Mouse (Mus musculus) liver, postnatal 0 days (tissue): Measurements from ENCODE around the gene Helq. TPM values are rescaled to one million over a fixed set of nuclear protein-coding genes. Genes with fewer than 3 reads are reported as not detected.

Experiments
- ATAC-seq: fragments of 200-750 bp; cut with Nextera tagmentation; 2 replicates; pipeline ENCODE4 v1.8.0; 2017; ENCODE audit warnings: mild to moderate bottlenecking, moderate library complexity
- DNase-seq: peaks from one replicate; pipeline ENCODE4 v3.0.0-alpha.2; 2016
- H3K27ac ChIP-seq: fragments of 300-500 bp; sonication (generic); 2 replicates; pipeline ENCODE4 v1.5.1; 2014; ENCODE audit warnings: antibody characterized with exemption, moderate library complexity, mild to moderate bottlenecking, low read depth
- H3K27me3 ChIP-seq: fragments of 300-500 bp; sonication (generic); 2 replicates; pipeline ENCODE4 v1.6.1; 2014; ENCODE audit warnings: low read length, control low read depth, mixed read lengths; ENCODE audit not compliant: insufficient read depth
- H3K36me3 ChIP-seq: fragments of 300-500 bp; sonication (generic); replicated peaks from 2 replicates; pipeline ENCODE4 v1.6.1; 2014; ENCODE audit warnings: mild to moderate bottlenecking, control low read depth, low read length, moderate library complexity, mixed read lengths; ENCODE audit not compliant: insufficient read depth
- H3K4me1 ChIP-seq: fragments of 300-500 bp; sonication (generic); 2 replicates; pipeline ENCODE4 v1.6.1; 2014; ENCODE audit warnings: antibody characterized with exemption, mild to moderate bottlenecking, control low read depth; ENCODE audit not compliant: insufficient read depth
- H3K4me2 ChIP-seq: fragments of 300-500 bp; sonication (generic); 2 replicates; pipeline ENCODE4 v1.6.1; 2014; ENCODE audit warnings: low read depth, mild to moderate bottlenecking, low read length, moderate library complexity, mixed read lengths
- H3K4me3 ChIP-seq: fragments of 300-500 bp; sonication (generic); 2 replicates; pipeline ENCODE4 v1.5.1; 2014; ENCODE audit warnings: low read depth, low read length
- H3K9ac ChIP-seq: fragments of 300-500 bp; sonication (generic); replicated peaks from 2 replicates; pipeline ENCODE4 v1.6.1; 2014; ENCODE audit warnings: mild to moderate bottlenecking, moderate library complexity
- H3K9me3 ChIP-seq: fragments of 300-500 bp; sonication (generic); 2 replicates; pipeline ENCODE4 v1.6.1; 2016; ENCODE audit warnings: mild to moderate bottlenecking, control low read depth, low read length, mixed read lengths
- CTCF ChIP-seq: sonication (generic); IDR thresholded peaks from 2 replicates; pipeline ENCODE4 v1.5.1; 2016; ENCODE audit warnings: antibody characterized with exemption, low read depth
- EP300 ChIP-seq: IDR thresholded peaks from 2 replicates; pipeline ENCODE4 v1.6.1; 2016; ENCODE audit warnings: antibody characterized with exemption, low read depth, mild to moderate bottlenecking
- WGBS: fragments of 180-500 bp; shearing (Covaris S2); extraction: QIAGEN DNeasy Blood & Tissue Kit; methylation state at CpG from one replicate; pipeline ENCODE4 v1.1.7; 2014; ENCODE audit not compliant: insufficient replicate concordance; 5-methylcytosine and 5-hydroxymethylcytosine counted together
- polyA plus RNA-seq: library from polyadenylated mRNA; unstranded; fragments of >200 nt; fragmentation: Nextera tagmentation; extraction: Ambion mirVana; gene quantifications from 2 replicates; pipeline ENCODE4 v1.2.1, GENCODE M21; 2015

Gene Helq
- polyA plus RNA-seq, 1 experiment from 2014 or later: 5.6 TPM

DNA sequence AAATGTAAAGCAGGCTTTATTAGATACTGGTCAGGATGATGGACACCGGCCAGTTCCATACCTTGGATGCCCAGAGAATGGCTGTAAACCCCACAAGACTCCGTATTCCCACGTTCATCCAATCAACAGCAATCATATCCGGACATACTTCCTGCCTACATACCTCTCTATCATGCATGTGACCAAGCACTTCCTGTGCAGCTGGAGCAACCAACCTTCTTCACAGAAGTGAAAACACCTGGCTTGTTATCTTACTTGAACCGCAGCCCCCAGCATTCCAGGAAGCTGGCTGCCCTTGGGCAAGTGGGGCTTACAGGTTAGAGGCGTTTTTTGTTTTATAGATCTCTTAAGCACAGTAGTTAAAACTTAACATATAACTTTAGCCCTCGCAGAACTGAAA is 24.4 kb upstream of the Helq start:
- H3K27me3 ChIP-seq: no peaks in the 10 kb centered on the region
- no peak overlapping the region for H3K9ac ChIP-seq
- ATAC-seq (no peak), DNase-seq (no peak)
- 0 out of 2 replicates have a peak, but pooled peaks cover 6% of the 10 kb centered on the region for H3K4me1 ChIP-seq
- no peak overlapping the region for H3K4me3 ChIP-seq
- H3K27ac ChIP-seq: no peak overlapping the region
- H3K4me2 ChIP-seq: no peak overlapping the region
- H3K9me3 ChIP-seq: no peaks in the 10 kb centered on the region
- no peak for TF ChIP-seq CTCF
- no peak for TF ChIP-seq EP300
- H3K36me3 ChIP-seq: no peaks in the 10 kb centered on the region
- WGBS: 67% methylated on average over 7 of the region's 7 CpGs

DNA sequence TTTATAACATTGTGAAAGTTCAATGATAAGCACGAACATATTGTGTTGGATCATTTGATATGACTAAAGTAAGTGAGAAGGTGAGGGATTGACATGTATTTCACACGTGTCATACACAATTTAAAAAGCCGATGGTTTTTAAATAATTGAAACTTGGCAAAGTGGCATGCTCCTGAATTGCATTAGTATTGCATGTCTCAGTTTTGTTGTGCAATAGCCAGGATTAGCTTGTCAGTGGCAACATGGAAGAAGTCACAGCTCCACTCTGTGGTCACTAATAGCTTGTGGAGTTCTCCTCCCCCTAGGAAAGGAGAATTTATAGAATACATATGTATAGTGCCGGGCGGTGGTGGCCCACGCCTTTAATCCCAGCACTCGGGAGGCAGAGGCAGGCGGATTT is 23.0 kb upstream of the Helq start:
- Histone ChIP-seq H3K9ac (no peak overlapping the region), H3K9me3 (no peaks in the 10 kb centered on the region), H3K4me3 (peak overlapping the region; percentile 94), H3K4me1 (0 out of 2 replicates have a peak, but pooled peaks cover 6% of the 10 kb centered on the region), H3K36me3 (peaks cover 8% of the 10 kb centered on the region), H3K27ac (no peak overlapping the region; the same call in 1 of the 2 replicates), H3K4me2 (peak overlapping the region; percentile 100), H3K27me3 (no peaks in the 10 kb centered on the region)
- 58% methylated on average over 8 of the region's 8 CpGs for WGBS
- DNase-seq (no peak), ATAC-seq (peak; percentile 45)
- no peak for TF ChIP-seq EP300
- peak; percentile 35 for TF ChIP-seq CTCF

- peak within 1 kb of the TSS; percentile 100 for H3K4me2 ChIP-seq
- H3K27me3 ChIP-seq: no peaks in the 10 kb centered on the region
- DNase-seq (peak; percentile 94), ATAC-seq (peak; percentile 97)
- H3K27ac ChIP-seq: peak within 1 kb of the TSS; percentile 81
- under 1% methylated on average over 62 of the region's 63 CpGs for WGBS
- H3K9ac ChIP-seq: peak within 1 kb of the TSS; percentile 97
- no peaks in the 10 kb centered on the region for H3K9me3 ChIP-seq
- H3K36me3 ChIP-seq: peaks cover 10% of the 10 kb centered on the region
- 0 out of 2 replicates have a peak, but pooled peaks cover 6% of the 10 kb centered on the region for H3K4me1 ChIP-seq
- TF ChIP-seq CTCF (peak; percentile 1; the same call in 1 of the 2 replicates), EP300 (no peak)
- peak within 1 kb of the TSS; percentile 94 for H3K4me3 ChIP-seq
Measured at GRCm38 (mm10) chr5:100820483-100821184, 22.2 kb upstream of the Helq start, which contains the start of gene Abraxas1. Abraxas1 (minus strand) TSS chr5:100820965.

DNA sequence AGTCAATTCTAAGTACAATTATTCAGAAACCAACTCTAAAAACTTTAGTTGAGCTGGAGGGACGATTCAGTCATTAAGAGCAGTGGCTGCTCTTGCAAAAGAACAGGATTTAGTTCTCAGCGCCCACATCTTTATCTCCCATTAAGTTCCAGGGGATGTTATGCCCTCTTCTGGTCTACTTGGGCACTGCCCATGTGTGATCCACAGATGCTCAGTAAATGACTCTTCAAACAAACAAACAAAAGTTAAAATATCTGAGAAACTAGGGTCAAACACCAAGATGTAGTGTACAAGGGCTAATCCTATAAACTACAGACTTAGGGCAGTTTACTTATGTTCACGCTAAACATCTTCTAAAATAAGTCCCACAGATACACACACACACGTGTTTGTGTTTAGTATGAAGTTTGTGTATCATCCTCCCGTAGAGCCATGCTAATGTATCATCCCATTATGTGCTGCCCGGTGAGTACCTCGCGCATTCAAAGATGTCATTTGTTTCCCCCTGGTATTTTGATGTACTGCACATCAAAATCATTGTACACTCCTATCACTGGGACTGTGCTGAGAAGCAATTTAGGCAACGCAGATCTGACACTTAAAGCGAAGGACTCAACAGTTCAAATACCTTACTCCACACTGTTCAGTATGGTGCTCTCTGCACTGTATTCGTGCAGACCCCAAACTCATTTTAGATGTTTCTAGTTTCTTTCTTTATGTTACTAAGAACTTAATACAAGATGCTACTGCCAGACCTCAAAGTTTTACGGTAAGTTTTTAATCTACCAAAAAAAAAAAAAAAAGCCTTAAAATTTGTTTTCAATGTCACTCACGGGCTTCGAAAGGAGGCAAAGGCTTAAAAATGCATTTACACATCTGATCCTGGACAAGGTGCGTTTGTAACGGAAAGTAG is 21.4 kb upstream of the Helq start:
- Histone ChIP-seq H3K9me3 (no peaks in the 10 kb centered on the region), H3K36me3 (peaks cover 13% of the 10 kb centered on the region), H3K27me3 (no peaks in the 10 kb centered on the region), H3K4me2 (peak overlapping the region; percentile 100), H3K4me1 (0 out of 2 replicates have a peak, but pooled peaks cover 6% of the 10 kb centered on the region), H3K9ac (peak overlapping the region; percentile 97), H3K27ac (peak overlapping the region; percentile 81), H3K4me3 (peak overlapping the region; percentile 94)
- WGBS: 32% methylated on average over 16 of the region's 16 CpGs
- DNase-seq (no peak), ATAC-seq (0 out of 2 replicates have a peak, but pooled peaks have one; percentile 22)
- TF ChIP-seq CTCF (peak; percentile 61), EP300 (no peak)

GRCm38 (mm10) chr5:100818341-100818740 is 19.9 kb upstream of the Helq start:
- H3K4me1 ChIP-seq: 0 out of 2 replicates have a peak, but pooled peaks cover 6% of the 10 kb centered on the region
- DNase-seq (no peak), ATAC-seq (no peak)
- TF ChIP-seq EP300 (no peak), CTCF (no peak)
- no peaks in the 10 kb centered on the region for H3K9me3 ChIP-seq
- H3K4me3 ChIP-seq: no peak overlapping the region
- WGBS: 84% methylated on average over 4 of the region's 4 CpGs
- no peak overlapping the region for H3K9ac ChIP-seq
- H3K36me3 ChIP-seq: peaks cover 17% of the 10 kb centered on the region
- no peak overlapping the region for H3K4me2 ChIP-seq
- no peaks in the 10 kb centered on the region for H3K27me3 ChIP-seq
- no peak overlapping the region for H3K27ac ChIP-seq

DNA sequence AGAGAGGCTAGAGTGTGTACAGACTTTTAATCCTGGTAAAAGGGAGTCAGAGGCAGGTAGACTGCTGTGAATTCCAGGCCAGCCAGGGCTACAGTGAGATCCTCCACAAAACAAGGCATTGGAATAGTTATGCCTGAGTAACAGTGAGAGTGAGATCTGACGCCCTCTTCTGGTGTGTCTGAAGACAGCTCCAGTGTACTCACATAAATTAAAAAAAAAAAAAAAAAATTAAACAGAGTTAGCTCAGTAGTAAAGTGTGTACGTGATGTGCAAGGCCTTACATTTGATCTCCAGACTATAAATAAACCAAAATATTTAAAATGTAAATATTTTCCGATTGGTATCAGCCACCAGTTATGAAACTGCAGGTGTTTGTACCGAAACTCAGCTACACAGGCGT is 4.3 kb downstream of the Helq start:
- Histone ChIP-seq H3K9me3 (no peaks in the 10 kb centered on the region), H3K36me3 (peaks cover 41% of the 10 kb centered on the region), H3K27ac (no peak overlapping the region), H3K4me3 (no peak overlapping the region), H3K27me3 (no peaks in the 10 kb centered on the region), H3K4me2 (no peak overlapping the region), H3K9ac (no peak overlapping the region), H3K4me1 (peaks cover 8% of the 10 kb centered on the region; the same call in 1 of the 2 replicates)
- WGBS: 79% methylated on average over 5 of the region's 5 CpGs
- no peak for ATAC-seq
- DNase-seq: no peak
- TF ChIP-seq CTCF (no peak), EP300 (no peak)
